Mouse (Mus musculus) hindbrain, embryonic 13.5 days (tissue): ENCODE data around the gene D130043K22Rik. TPM values are rescaled to one million over a fixed set of nuclear protein-coding genes. Genes with fewer than 3 reads are reported as not detected.

Experiments used
- ATAC-seq: fragments of 200-750 bp; cut with Nextera tagmentation; 2 replicates; pipeline ENCODE4 v1.8.0; 2017; ENCODE audit warnings: moderate TSS enrichment; ENCODE audit not compliant: low FRiP score
- H3K27ac ChIP-seq: fragments of 300-500 bp; sonication (generic); 2 replicates; pipeline ENCODE4 v1.5.1; 2015; ENCODE audit warnings: inconsistent platforms, mild to moderate bottlenecking, moderate library complexity
- H3K27me3 ChIP-seq: fragments of 300-500 bp; sonication (generic); 2 replicates; pipeline ENCODE4 v1.6.1; 2015; ENCODE audit warnings: mild to moderate bottlenecking, inconsistent platforms
- H3K36me3 ChIP-seq: fragments of 300-500 bp; sonication (generic); 2 replicates; pipeline ENCODE4 v1.6.1; 2015; ENCODE audit warnings: mild to moderate bottlenecking, inconsistent platforms
- H3K4me1 ChIP-seq: fragments of 300-500 bp; sonication (generic); replicated peaks from 2 replicates; pipeline ENCODE4 v1.6.1; 2015; ENCODE audit warnings: inconsistent platforms
- H3K4me2 ChIP-seq: fragments of 300-500 bp; sonication (generic); 2 replicates; pipeline ENCODE4 v1.6.1; 2015; ENCODE audit warnings: inconsistent platforms, mild to moderate bottlenecking, moderate library complexity
- H3K4me3 ChIP-seq: fragments of 300-500 bp; sonication (generic); 2 replicates; pipeline ENCODE4 v1.5.1; 2015; ENCODE audit warnings: mild to moderate bottlenecking, inconsistent platforms
- H3K9ac ChIP-seq: fragments of 300-500 bp; sonication (generic); 2 replicates; pipeline ENCODE4 v1.6.1; 2015; ENCODE audit warnings: mild to moderate bottlenecking, inconsistent platforms
- H3K9me3 ChIP-seq: fragments of 300-500 bp; sonication (generic); 2 replicates; pipeline ENCODE4 v1.6.1; 2016; ENCODE audit warnings: inconsistent platforms
- WGBS: fragments of 180-500 bp; shearing (Covaris S2); methylation state at CpG from one replicate; pipeline ENCODE4 v1.1.7; 2015; 5-methylcytosine and 5-hydroxymethylcytosine counted together
- polyA plus RNA-seq: library from polyadenylated mRNA; unstranded; fragments of >200 nt; fragmentation: Nextera tagmentation; extraction: Ambion mirVana; gene quantifications from 2 replicates; pipeline ENCODE4 v1.2.1, GENCODE M21; 2015

The D130043K22Rik gene
- polyA plus RNA-seq, 1 experiment from 2014 or later: 4.0 TPM

DNA sequence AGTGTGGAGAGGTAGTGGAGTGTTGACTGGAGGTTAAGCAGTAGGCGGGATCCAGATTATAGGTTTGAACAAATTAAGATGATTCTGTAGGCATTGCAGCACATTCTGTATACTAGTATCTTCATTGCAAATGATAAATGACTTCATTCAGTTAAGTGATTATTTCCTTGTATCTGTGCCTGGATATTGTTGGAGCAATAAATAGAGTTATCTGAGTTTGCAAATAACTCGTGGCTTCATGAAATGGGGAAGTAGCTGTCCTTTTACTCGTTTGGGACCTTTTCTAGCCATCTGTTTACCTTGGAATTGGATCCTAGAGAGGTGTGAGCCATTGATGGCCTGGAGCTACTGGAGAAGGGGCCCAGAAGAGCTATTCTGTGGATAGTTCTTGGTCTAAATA is 5.1 kb upstream of the D130043K22Rik start:
- no peaks in the 10 kb centered on the region for H3K27me3 ChIP-seq
- no peak for ATAC-seq

DNA sequence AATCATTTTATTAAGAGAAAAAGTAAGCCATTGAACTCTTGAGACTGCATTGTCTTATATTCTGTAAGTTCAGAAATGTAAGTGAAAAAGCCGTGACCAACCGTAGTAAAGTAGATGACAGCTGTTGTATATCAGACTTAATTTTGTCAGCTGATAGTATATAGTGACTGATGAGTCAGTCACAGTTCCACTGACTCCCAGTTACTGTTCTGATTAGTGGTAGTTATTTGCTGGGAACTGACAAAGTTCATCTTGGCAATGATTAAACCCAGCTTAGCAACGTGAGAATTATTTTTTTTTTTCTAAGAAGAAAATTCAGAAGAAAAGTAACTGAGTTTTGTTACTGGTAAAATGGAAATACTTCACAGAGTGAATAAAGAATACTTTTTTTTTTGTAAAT is 3.2 kb upstream of the D130043K22Rik start:
- no peak overlapping the region for H3K4me2 ChIP-seq
- H3K4me3 ChIP-seq: no peak overlapping the region
- H3K4me1 ChIP-seq: peaks cover 21% of the 10 kb centered on the region
- 93% methylated on average over 3 of the region's 3 CpGs for WGBS
- peaks cover 13% of the 10 kb centered on the region for H3K36me3 ChIP-seq
- ATAC-seq: no peak
- H3K27me3 ChIP-seq: no peaks in the 10 kb centered on the region
- H3K9me3 ChIP-seq: no peaks in the 10 kb centered on the region
- H3K9ac ChIP-seq: no peak overlapping the region
- no peak overlapping the region for H3K27ac ChIP-seq

More for the DNA sequence above, 5.1 kb upstream of the D130043K22Rik start:
- H3K4me3 ChIP-seq: no peak overlapping the region
- peaks cover 13% of the 10 kb centered on the region for H3K36me3 ChIP-seq
- no peak overlapping the region for H3K9ac ChIP-seq
- H3K9me3 ChIP-seq: no peaks in the 10 kb centered on the region
- peaks cover 12% of the 10 kb centered on the region for H3K4me1 ChIP-seq
- H3K27ac ChIP-seq: no peak overlapping the region
- no peak overlapping the region for H3K4me2 ChIP-seq
- WGBS: 87% methylated on average over 3 of the region's 3 CpGs

DNA sequence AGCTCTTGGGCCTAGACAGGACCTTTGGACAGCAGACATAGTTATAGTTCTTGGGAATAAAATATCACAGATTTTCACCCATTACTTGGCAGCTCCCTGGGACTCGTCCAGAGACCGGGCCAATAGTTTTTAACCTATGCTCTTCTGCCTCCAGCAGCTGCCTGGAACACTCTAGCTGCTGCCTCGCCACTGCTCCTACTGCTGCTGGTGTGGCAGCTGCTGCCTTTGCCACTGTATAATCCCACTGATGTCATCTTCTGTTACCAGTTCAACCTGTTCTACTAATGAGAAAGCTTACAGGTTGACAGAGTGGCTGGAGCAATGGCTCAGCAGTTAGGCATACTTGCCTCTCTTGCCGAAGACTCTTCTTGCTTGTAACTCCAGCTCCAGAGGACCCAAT is 4.4 kb downstream of the D130043K22Rik start:
- Histone ChIP-seq H3K27me3 (no peaks in the 10 kb centered on the region), H3K4me3 (no peak overlapping the region), H3K27ac (no peak overlapping the region), H3K36me3 (no peaks in the 10 kb centered on the region), H3K4me1 (peaks cover 20% of the 10 kb centered on the region), H3K4me2 (no peak overlapping the region), H3K9me3 (no peaks in the 10 kb centered on the region), H3K9ac (no peak overlapping the region)
- WGBS: 88% methylated on average over 4 of the region's 4 CpGs
- no peak for ATAC-seq

DNA sequence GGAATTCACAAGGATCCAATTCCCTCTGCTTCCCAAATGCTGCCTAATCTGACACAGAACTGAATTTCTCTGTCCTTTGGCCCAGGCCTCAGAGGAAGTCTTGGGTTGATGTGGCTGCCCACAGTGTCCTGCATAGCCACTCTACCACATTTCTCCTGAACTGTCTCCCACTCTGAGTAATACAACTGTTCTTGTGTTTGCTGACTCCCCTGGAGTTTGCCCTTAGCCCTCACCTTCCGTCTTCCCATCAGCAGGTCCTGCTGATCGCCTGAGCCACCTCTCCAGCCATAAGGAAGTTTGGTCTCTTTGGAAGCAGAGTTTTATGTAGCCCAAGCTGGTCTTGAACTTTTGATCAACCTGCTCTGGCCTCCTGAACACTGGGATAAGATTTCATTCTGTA is 7.1 kb downstream of the D130043K22Rik start:
- Histone ChIP-seq H3K36me3 (no peaks in the 10 kb centered on the region; the same call in 1 of the 2 replicates), H3K9me3 (no peaks in the 10 kb centered on the region), H3K4me1 (no peaks in the 10 kb centered on the region), H3K4me2 (no peak overlapping the region), H3K27ac (no peak overlapping the region), H3K27me3 (no peaks in the 10 kb centered on the region), H3K4me3 (no peak overlapping the region), H3K9ac (no peak overlapping the region)
- no peak for ATAC-seq
- 91% methylated on average over 2 of the region's 2 CpGs for WGBS

DNA sequence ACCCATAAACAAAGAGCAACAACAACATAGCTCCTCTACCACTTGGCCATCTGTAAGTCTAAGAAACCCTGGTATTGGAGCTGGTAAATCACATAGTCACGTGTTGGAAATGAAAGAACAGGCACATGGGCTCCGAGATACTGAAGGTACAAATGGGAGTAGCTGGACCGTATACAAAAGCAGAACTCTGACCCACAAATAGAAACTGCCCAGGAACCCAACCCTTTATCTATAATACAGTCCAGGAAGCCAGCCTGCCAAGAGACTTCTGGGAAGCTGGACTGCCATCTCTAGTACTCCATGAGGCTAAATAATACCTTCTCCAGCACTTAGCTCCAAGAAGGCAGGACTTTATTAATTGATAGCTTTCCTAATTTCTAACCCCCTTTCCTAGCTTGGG is 7.6 kb downstream of the D130043K22Rik start:
- WGBS: 93% methylated on average over 3 of the region's 3 CpGs
- Histone ChIP-seq H3K27me3 (no peaks in the 10 kb centered on the region), H3K4me1 (no peaks in the 10 kb centered on the region), H3K9ac (no peak overlapping the region), H3K4me3 (no peak overlapping the region), H3K27ac (no peak overlapping the region), H3K36me3 (no peaks in the 10 kb centered on the region; the same call in 1 of the 2 replicates), H3K4me2 (no peak overlapping the region), H3K9me3 (no peaks in the 10 kb centered on the region)
- no peak for ATAC-seq

DNA sequence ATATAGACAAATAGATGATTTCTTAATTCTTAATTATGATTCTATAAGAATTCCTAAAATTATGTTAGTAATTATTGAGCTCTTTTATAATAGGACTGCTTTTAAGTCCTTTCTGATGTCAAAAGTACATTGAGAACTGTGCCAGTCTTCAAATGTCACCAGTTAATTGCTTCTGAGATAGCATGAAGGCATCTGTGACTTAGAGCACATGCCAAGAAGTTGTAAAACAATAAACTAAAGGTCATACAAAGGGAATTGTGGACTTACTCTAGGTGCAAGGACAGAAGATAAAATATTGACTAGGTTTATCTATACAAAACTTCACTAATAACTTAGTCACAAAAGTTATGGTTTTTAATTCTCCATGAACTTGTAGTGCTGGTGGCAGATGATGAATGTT is 14.2 kb downstream of the D130043K22Rik start:
- H3K4me1 ChIP-seq: no peaks in the 10 kb centered on the region
- H3K4me3 ChIP-seq: no peak overlapping the region
- ATAC-seq: no peak
- no peaks in the 10 kb centered on the region for H3K9me3 ChIP-seq
- no peak overlapping the region for H3K4me2 ChIP-seq
- no peaks in the 10 kb centered on the region for H3K27me3 ChIP-seq
- no peak overlapping the region for H3K9ac ChIP-seq
- no peaks in the 10 kb centered on the region; the same call in 1 of the 2 replicates for H3K36me3 ChIP-seq
- no peak overlapping the region for H3K27ac ChIP-seq

DNA sequence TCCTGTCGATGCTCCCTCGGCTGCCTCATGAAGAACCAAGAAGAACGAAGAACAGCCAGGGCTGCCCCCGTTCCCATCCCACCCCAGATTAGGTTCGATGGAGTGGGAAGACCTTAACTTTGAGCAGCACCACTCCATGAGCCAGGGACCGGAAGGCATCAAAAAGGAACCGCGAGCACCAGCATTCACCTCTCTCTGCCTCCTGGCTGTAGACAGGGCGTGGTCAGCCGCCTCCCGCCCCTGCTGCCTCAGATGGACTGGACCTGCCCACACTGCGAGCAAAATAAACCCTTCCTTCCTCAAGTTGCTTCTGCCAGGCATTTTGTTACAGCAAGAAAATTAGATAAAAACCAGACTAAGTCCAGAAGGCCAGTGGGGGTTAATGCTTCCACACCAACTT is 16.1 kb downstream of the D130043K22Rik start:
- no peaks in the 10 kb centered on the region for H3K27me3 ChIP-seq
- WGBS: 82% methylated on average over 12 of the region's 12 CpGs
- no peak overlapping the region for H3K4me2 ChIP-seq
- H3K4me1 ChIP-seq: no peaks in the 10 kb centered on the region
- no peaks in the 10 kb centered on the region for H3K9me3 ChIP-seq
- H3K27ac ChIP-seq: no peak overlapping the region
- H3K9ac ChIP-seq: no peak overlapping the region
- no peak for ATAC-seq
- no peak overlapping the region for H3K4me3 ChIP-seq
- H3K36me3 ChIP-seq: no peaks in the 10 kb centered on the region; the same call in 1 of the 2 replicates

DNA sequence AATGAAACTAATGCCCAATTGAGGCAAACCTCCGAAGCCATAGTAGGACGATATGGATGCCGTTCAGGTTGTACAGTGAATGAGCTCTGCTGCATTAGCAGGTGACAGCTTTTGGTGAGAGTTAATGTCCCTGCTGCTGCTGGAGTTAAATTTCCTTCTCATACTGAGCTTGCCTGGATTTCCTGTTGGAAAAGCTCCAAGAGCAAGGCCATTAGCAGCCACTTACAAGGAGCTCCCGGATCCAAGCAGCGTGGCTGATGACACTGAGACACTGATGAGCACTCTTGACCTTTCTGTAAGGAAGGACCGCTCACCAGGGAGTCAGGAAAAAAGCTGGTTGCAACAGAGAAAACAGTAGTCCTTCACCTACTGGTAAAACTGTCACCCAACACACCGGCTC is 17.1 kb downstream of the D130043K22Rik start:
- no peak overlapping the region for H3K4me2 ChIP-seq
- 80% methylated on average over 7 of the region's 7 CpGs for WGBS
- H3K9me3 ChIP-seq: no peaks in the 10 kb centered on the region
- no peak for ATAC-seq
- no peaks in the 10 kb centered on the region for H3K36me3 ChIP-seq
- no peak overlapping the region for H3K9ac ChIP-seq
- H3K4me3 ChIP-seq: no peak overlapping the region
- no peak overlapping the region for H3K27ac ChIP-seq
- no peaks in the 10 kb centered on the region for H3K4me1 ChIP-seq
- H3K27me3 ChIP-seq: no peaks in the 10 kb centered on the region

DNA sequence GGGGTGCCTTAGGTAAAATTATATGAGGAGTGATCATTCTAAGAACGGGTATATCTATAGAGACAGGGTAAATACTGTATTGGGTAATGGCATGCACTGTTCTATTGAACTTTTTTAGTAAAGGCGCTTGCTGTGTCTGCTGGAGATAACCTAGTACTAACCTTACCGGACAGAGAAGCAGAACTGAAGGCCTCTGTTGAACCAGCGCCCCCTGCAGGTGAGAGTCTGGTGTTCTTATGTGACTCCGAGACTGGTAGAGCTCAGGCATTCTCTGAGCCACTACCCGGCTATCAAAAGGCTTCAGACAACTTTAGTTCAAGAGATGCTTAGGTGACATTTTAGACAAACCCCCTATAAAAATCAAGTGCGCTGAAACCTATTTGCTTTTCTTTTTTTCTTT is 17.6 kb downstream of the D130043K22Rik start:
- no peak overlapping the region for H3K4me2 ChIP-seq
- no peak overlapping the region for H3K9ac ChIP-seq
- H3K4me3 ChIP-seq: no peak overlapping the region
- no peaks in the 10 kb centered on the region for H3K36me3 ChIP-seq
- WGBS: 62% methylated on average over 7 of the region's 7 CpGs
- H3K9me3 ChIP-seq: no peaks in the 10 kb centered on the region
- no peaks in the 10 kb centered on the region for H3K4me1 ChIP-seq
- H3K27ac ChIP-seq: no peak overlapping the region
- no peak for ATAC-seq
- no peaks in the 10 kb centered on the region for H3K27me3 ChIP-seq

DNA sequence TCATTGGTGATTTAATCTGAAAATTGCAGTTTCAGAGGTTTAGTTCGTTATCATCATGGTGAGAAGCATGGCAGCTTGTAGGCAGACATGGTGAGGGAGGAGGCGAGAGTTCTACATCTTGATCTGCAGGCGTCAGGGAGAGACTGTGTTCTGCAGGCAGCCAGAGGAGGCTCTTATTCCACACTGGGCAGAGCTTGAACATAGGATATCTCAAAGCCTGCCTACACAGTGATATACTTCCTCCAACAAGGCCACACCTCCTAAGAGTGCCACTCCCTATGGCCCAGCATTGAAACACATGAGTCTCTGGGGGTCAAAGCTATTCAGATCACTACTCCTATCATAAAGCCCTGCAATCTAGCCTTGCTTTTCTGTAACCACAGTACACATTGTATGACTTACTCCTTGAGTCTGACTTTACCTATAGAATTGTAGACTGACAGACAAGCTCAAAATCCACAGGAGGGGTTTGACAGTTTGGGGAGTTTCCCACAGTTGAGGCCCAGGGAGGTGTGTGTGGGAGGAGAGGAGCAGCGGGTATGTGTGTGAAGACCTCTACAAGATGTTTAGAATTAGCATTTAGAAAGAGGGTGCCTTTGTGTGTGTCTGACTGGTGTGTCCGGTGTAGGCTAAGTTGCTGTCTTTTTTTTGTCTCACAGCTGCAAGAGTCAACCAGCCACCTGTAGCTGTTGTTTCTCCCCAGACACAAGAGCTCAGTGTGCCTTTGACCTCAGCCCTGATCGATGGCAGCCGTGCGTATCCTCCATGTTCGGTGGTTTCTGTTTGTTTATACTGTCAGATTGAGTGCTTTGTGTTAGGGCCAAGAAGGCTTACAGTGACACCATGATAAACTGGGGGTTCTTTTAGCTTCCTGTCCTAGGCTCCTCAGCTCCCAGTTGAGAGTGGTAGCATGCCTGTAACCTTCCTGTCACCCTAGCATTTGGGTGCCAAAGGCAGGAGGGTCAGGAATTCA is 21.8 kb downstream of the D130043K22Rik start:
- Histone ChIP-seq H3K4me2 (no peak overlapping the region), H3K27me3 (no peaks in the 10 kb centered on the region), H3K9me3 (no peaks in the 10 kb centered on the region), H3K4me1 (no peaks in the 10 kb centered on the region), H3K9ac (no peak overlapping the region), H3K36me3 (no peaks in the 10 kb centered on the region; the same call in 1 of the 2 replicates), H3K27ac (no peak overlapping the region), H3K4me3 (no peak overlapping the region)
- 65% methylated on average over 9 of the region's 9 CpGs for WGBS
- no peak for ATAC-seq

DNA sequence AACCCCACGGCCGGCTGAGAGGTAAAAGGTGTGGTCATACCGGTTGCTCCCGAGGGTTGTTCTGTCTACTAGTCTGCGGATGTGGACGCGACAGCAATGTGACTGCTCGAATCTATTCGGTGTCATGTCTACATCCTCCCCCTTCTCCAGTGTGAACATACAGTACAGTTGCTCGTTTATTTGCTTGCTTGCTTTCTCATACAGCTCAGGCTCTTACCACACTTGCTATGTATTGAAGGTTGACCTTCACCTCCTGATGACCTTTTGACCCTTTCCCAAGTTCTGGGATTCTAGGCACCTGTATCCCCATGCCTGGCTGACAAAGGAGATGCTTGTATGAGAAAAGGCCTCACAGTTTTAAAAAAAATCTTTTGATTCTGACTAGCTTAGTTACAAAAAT is 22.9 kb downstream of the D130043K22Rik start:
- Histone ChIP-seq H3K4me3 (no peak overlapping the region), H3K36me3 (peaks cover 3% of the 10 kb centered on the region; the same call in 1 of the 2 replicates), H3K9me3 (no peaks in the 10 kb centered on the region), H3K9ac (no peak overlapping the region), H3K4me2 (no peak overlapping the region), H3K27me3 (no peaks in the 10 kb centered on the region), H3K4me1 (no peaks in the 10 kb centered on the region), H3K27ac (no peak overlapping the region)
- WGBS: 95% methylated on average over 10 of the region's 10 CpGs
- ATAC-seq: no peak

DNA sequence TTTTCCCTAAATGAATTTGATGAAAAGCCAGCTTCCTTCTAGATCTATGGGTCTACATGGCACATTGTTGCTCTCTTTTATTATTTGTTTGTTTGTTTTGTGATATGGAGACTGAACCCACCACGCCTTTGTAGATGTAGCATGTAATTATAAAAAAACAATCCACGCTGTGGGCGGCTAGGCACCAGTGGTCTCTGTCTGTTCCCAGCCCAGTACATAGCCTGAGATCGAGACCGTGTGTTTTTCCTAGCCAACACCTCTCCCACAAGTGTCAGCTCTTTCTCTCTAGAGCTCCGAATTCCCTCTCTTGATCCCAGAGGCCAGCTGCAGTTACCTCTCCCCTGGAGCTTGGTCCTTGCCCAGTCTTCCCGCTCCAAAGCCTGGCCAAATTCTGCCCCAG is 23.3 kb downstream of the D130043K22Rik start:
- no peak for ATAC-seq
- Histone ChIP-seq H3K4me1 (no peaks in the 10 kb centered on the region), H3K27me3 (no peaks in the 10 kb centered on the region), H3K9me3 (no peaks in the 10 kb centered on the region), H3K36me3 (peaks cover 3% of the 10 kb centered on the region; the same call in 1 of the 2 replicates), H3K4me3 (no peak overlapping the region), H3K4me2 (no peak overlapping the region), H3K9ac (no peak overlapping the region), H3K27ac (no peak overlapping the region)
- WGBS: 93% methylated on average over 7 of the region's 7 CpGs
